Mouse (Mus musculus): ENCODE data around the gene Tfeb.

- TF ChIP-seq POLR2A (IDR thresholded peaks at IDR 0.05; ENCODE audit: low read depth, low read length), result no peak
- no peak for TF ChIP-seq EP300 (IDR thresholded peaks at IDR 0.05; ENCODE audit: low read length)
- no peak for TF ChIP-seq RAD21 (IDR thresholded peaks at IDR 0.05; ENCODE audit: low read depth, low read length)
- no peak for TF ChIP-seq MYC (IDR thresholded peaks at IDR 0.05; ENCODE audit: low read depth, low read length)
- TF ChIP-seq ZNF384 (IDR thresholded peaks at IDR 0.05; ENCODE audit: low read depth, low read length), result no peak
These were observed 94.3 kb downstream of the Tfeb start for GRCm38 (mm10) chr17:47831161-47831560.

Data from CH12.LX (cell line).